Mouse (Mus musculus): ENCODE measurements around the gene Ptma.

GRCm38 (mm10) chr1:86510266-86510665 lies 16.3 kb upstream of the Ptma start:
- TF ChIP-seq CTCF (IDR thresholded peaks at IDR 0.05) (no peak), EP300 (IDR thresholded peaks at IDR 0.05) (no peak)

Measured in lung, postnatal 0 days (tissue).